Comparison of ENCODE assay signal across 9 mouse cellular contexts in genomic region chr1:157554686-157555530, GRCm38 (mm10). TPM values are rescaled to one million over a fixed set of nuclear protein-coding genes. Genes with fewer than 3 reads are reported as not detected.
DNase-seq lines count a peak whose midpoint lies in the region; ATAC-seq and TF ChIP-seq lines count a peak whose summit lies in the region.
"Had no signal": no experiment of that assay in that cellular context is flagged by ENCODE, and none has a peak within 500 bp of the region (broad histone marks: within the 10 kb centered on the region; RNA-seq: fewer than 3 reads in every experiment).

No protein-coding gene starts in this region.

- no peaks in the 10 kb centered on the region for H3K4me1 ChIP-seq in neural tube, embryonic 11.5 days (ENCODE audit: control insufficient read depth, insufficient read depth, low read length)
- H3K4me1 ChIP-seq in limb, embryonic 10.5 days: peaks cover 12% of the 10 kb centered on the region
- H3K4me1 ChIP-seq in olfactory bulb, adult 2 months (ENCODE audit: control insufficient read depth, insufficient read depth, low read length): peaks cover 24% of the 10 kb centered on the region

- 26% methylated on average over 27 of the region's 27 CpGs for WGBS in neural tube, embryonic 11.5 days
- WGBS in limb, embryonic 10.5 days: 20% methylated on average over 27 of the region's 27 CpGs
- 46% methylated on average over 27 of the region's 27 CpGs for WGBS in olfactory bulb, adult 2 months

- no peak for ATAC-seq in cerebellum, adult (ENCODE audit: insufficient number of reproducible peaks, low FRiP score, low TSS enrichment)
- ATAC-seq in neural tube, embryonic 11.5 days (ENCODE audit: insufficient read depth, low FRiP score, low TSS enrichment): no peak

- H3K4me3 ChIP-seq in neural tube, embryonic 11.5 days (ENCODE audit: low read depth, low read length): no peak overlapping the region
- H3K4me3 ChIP-seq in limb, embryonic 10.5 days: peak overlapping the region; percentile 36
- no peak overlapping the region for H3K4me3 ChIP-seq in olfactory bulb, adult 2 months (ENCODE audit: insufficient read depth, low read depth, low read length)

- H3K9ac ChIP-seq in neural tube, embryonic 11.5 days (ENCODE audit: low read length): no peak overlapping the region

- no peak for TF ChIP-seq CTCF in olfactory bulb, adult 2 months (IDR thresholded peaks at IDR 0.05; ENCODE audit: insufficient read depth, low read depth, low read length)

- no peaks in the 10 kb centered on the region for H3K27me3 ChIP-seq in neural tube, embryonic 11.5 days (ENCODE audit: control insufficient read depth, insufficient read depth, low read length)
- H3K27me3 ChIP-seq in limb, embryonic 10.5 days (ENCODE audit: low read depth, poor library complexity, severe bottlenecking): peaks cover 34% of the 10 kb centered on the region

- no peaks in the 10 kb centered on the region for H3K9me3 ChIP-seq in neural tube, embryonic 11.5 days (ENCODE audit: control insufficient read depth, low read length)
- H3K9me3 ChIP-seq in limb, embryonic 10.5 days (replicated peaks): no peaks in the 10 kb centered on the region

- no peak for TF ChIP-seq POLR2A in olfactory bulb, adult 2 months (IDR thresholded peaks at IDR 0.05; ENCODE audit: insufficient read depth, low read depth, low read length)

- no peaks in the 10 kb centered on the region for H3K36me3 ChIP-seq in neural tube, embryonic 11.5 days (ENCODE audit: control insufficient read depth, insufficient read depth, low read length)
- H3K36me3 ChIP-seq in limb, embryonic 10.5 days: no peaks in the 10 kb centered on the region

- H3K4me2 ChIP-seq in neural tube, embryonic 11.5 days (ENCODE audit: low read depth): peak overlapping the region; percentile 21

- H3K27ac ChIP-seq in neural tube, embryonic 11.5 days (ENCODE audit: low read depth, low read length): no peak overlapping the region
- no peak overlapping the region for H3K27ac ChIP-seq in limb, embryonic 10.5 days
- peak overlapping the region; percentile 55 for H3K27ac ChIP-seq in olfactory bulb, adult 2 months (ENCODE audit: insufficient read depth, low read depth, low read length)
- H3K27ac ChIP-seq: macrophage had no signal

- peak; percentile 32 for DNase-seq in cerebellum, adult 11-12 months
- no peak for DNase-seq in neural tube, embryonic 11.5 days (ENCODE audit: low spot score)
- DNase-seq in neural tube, embryonic 10.5 days (ENCODE audit: extremely low spot score, low spot score): no peak
- DNase-seq in limb, embryonic 10.5 days (ENCODE audit: low spot score): no peak
- no peak for DNase-seq in frontal cortex, adult 2 months (ENCODE audit: extremely low spot score in 1 of 2, low spot score in 1 of 2)
- DNase-seq in adrenal gland, postnatal 25 days: no peak

RNA-seq across cellular contexts. Expression of gene Sec16b, which starts 48.4 kb away (rescaled TPM):
- 2.1 and 2.4 TPM in 2 replicates for polyA plus RNA-seq in neural tube, embryonic 11.5 days (2014; fragmentation: Nextera tagmentation; extraction: Ambion mirVana)
- polyA plus RNA-seq in limb, embryonic 10.5 days (2016; fragmentation: Nextera tagmentation; extraction: Ambion mirVana): 0.64 and 0.79 TPM in 2 replicates
- not detected in 2 replicates for polyA plus RNA-seq in olfactory bulb, adult 2 months (2012; ENCODE audit: insufficient read depth, insufficient read length, low replicate concordance, missing spikeins)
- 1.0 and 1.3 TPM in 2 replicates for polyA plus RNA-seq in frontal cortex, adult 2 months (2012; rRNA removed)
- total RNA-seq in adrenal gland, postnatal 25 days (2021): 0.58 and 1.9 TPM in 2 replicates
- polyA plus RNA-seq: macrophage had no signal
